Mouse (Mus musculus): ENCODE results near the gene Shank3. TPM values are rescaled to one million over a fixed set of nuclear protein-coding genes. Genes with fewer than 3 reads are reported as not detected.
A peak's percentile ranks its signal among the peaks of the same experiment; 100 is the strongest.

Gene Shank3
- total RNA-seq, 2 experiments from 2014 or later: 70.0 to 73.7 TPM

DNA sequence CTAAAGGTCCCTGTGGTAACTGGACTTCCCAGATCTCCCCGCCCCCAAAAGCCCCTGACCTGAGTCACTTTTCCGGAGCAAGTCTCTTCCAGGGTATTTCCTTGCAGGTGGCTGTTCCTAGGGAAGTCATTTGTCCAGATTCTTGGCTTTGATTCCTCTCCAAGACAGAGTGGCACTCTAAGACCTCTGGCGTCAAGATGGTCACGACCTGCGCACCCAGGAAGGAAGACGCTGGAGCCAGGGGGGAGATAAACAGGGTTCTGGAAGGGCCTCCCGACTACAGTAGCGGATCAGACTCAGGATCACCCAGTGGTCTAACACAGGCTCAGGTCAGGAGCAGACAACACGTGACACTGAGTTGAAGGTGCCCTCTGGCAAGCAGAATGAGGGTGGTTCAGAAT is 22.3 kb upstream of the Shank3 start, which contains the start of gene Arsa:
Gene Arsa, minus strand, starts transcription at position 335 of the 401 bp plus-strand sequence.
- DNase-seq: peak; percentile 35

DNA sequence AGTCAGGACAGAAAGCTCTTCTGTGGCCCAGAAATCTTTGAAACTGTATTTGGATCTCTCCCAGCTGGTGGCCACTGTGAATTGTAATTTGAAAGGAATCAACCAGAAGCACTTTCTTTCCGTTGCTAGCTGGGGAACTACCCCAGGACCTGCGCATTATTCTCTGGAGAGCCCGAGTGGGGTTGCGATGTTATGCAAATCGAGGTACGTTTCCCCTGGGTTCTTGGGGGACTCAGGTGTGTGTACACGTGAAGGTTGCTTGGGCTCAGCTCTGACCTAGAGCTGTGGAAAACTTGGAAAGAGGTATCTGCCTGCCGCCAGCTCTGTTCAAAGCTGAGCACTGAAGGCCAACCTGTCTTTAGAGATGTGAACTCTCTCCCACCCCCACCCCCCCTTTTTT is 21.6 kb upstream of the Shank3 start:
- DNase-seq: no peak

DNA sequence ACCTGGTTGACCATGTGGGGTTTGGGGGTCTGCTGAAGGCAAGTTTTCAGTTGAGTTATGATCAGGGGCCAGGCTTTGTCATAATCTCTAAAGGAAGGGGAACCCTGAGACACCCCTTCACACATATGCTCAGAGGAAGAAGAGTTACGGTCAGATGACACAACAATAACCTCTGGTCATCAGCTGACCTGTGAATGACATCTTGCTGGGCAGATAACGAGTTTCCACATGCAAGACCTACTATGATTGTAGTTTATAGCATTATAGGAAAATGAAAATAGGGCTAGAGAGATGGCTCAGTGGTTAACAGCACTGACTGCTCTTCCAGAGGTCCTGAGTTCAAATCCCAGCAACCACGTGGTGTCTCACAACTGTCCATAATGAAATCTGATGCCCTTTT is 20.8 kb upstream of the Shank3 start:
- DNase-seq: no peak

GRCm38 (mm10) chr15:89480584-89480983 is 18.8 kb upstream of the Shank3 start:
- peak; percentile 76 for DNase-seq

GRCm38 (mm10) chr15:89488182-89488581 is 11.2 kb upstream of the Shank3 start:
- no peak for DNase-seq

- DNase-seq: no peak
Observed at GRCm38 (mm10) chr15:89488611-89489117, 10.8 kb upstream of the Shank3 start.

- DNase-seq: no peak
Observed at GRCm38 (mm10) chr15:89494970-89495369, 4.5 kb upstream of the Shank3 start.

- DNase-seq: no peak
Observed at GRCm38 (mm10) chr15:89496131-89496530, 3.3 kb upstream of the Shank3 start.

- no peak for DNase-seq
Observed at GRCm38 (mm10) chr15:89496841-89497240, 2.6 kb upstream of the Shank3 start.

DNA sequence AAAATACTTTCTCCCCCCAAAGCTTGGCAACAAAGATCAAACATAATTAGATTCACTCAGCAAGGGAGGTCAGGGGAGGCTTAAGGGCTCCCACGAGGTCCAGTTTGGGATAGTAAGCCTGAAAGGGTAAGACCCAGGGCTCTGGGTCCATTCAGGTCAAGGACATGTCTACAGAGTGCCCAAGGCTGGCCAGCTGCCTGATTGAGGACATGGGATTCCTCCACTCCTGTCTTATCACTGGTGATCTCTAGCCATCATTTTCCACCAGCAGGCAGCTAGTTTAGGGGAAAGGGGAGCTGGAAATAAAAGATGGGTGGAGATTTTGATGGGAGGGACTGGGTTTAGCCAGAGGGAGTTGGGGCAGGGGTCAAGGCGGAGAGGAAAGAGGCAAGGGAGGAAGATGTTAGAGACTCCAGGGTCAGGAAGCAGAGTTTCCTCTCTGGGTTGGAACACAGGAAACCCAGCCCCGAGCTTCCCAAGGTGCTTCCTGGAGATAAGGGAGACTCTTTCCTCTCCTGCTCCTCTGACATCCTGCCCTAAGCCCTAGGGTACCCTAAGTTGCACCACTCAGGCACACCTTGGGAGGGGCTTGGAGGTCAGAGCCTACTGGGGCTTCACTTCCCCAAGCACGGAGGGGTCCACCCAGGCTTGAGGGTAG is 1.9 kb upstream of the Shank3 start:
- DNase-seq: peak; percentile 67

GRCm38 (mm10) chr15:89498049-89498960 is 1.1 kb upstream of the Shank3 start:
- peak; percentile 46 for DNase-seq

DNA sequence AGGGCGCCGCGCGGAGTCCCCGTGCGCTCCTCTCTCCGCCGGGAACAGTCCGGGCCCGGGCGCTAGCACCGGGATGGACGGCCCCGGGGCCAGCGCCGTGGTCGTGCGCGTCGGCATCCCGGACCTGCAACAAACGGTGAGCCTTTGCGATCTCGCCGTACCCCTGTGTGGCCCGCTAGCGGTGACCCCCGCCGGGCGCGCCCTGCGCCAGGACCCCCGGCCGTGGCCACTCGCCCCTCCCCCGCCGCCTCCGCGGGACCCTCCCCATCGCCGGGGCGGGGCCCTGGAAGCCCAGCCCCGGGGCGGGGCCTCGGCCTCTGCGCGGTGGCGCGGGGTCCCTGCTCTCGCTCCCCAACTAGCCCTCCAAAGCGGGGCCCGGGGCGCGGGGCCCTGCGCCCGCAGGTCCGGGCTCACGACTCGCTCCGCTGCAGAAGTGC is 379 bp downstream of the Shank3 start:
- DNase-seq: peak; percentile 65

- DNase-seq: peak; percentile 24
Observed at GRCm38 (mm10) chr15:89500221-89500791, 883 bp downstream of the Shank3 start.

- DNase-seq: no peak
Observed at GRCm38 (mm10) chr15:89501321-89501720, 1.9 kb downstream of the Shank3 start.

- no peak for DNase-seq
Observed at GRCm38 (mm10) chr15:89504838-89505237, 5.4 kb downstream of the Shank3 start.

DNA sequence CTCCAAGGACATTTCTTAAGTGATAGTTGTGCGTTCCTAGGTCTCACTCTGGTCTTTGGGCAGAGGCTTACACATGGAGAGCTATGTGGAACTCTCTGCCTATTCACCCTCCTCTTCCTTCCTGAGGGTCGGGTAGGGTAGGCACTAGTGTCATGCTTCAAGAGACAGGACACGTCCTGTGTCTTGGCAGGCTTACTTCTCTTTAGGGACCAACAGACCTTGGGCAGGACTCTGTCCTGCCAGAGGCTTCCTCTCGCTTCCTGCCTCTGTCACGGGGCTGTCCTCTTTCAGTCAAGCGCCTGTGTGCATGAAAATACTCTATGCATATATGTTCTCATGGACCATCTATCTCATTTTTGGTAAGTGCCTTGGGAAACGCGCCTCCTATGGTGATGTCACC is 8.3 kb downstream of the Shank3 start:
- DNase-seq: no peak

DNA sequence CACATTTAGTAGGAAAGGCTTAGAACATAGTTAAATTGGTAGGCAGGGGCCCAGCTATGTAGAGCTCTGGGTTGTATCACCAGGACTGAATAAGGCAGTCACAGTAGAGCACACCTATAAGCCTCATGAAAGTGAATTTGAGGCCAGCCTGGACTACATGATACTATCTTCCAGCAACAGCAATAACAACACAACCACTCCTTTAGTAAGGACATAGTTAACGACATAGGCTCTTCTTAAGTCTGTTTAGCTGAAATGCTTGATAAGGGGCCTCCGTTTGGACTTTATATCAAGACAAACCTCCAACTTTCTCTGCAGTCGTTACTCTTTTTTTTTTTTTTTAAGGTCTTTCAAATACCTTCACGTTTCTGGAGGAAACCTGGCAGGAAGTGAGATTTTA is 13.3 kb downstream of the Shank3 start:
- DNase-seq: no peak

- DNase-seq: no peak
Observed at GRCm38 (mm10) chr15:89521951-89522350, 22.5 kb downstream of the Shank3 start.

- DNase-seq: no peak
Observed at GRCm38 (mm10) chr15:89522566-89523282, 23.3 kb downstream of the Shank3 start.

- no peak for DNase-seq
Observed at GRCm38 (mm10) chr15:89523283-89523832, 23.9 kb downstream of the Shank3 start.

GRCm38 (mm10) chr15:89524001-89524571 is 24.7 kb downstream of the Shank3 start:
- no peak for DNase-seq

Data from heart, postnatal 4 days (tissue).